In the genomic region with DNA sequence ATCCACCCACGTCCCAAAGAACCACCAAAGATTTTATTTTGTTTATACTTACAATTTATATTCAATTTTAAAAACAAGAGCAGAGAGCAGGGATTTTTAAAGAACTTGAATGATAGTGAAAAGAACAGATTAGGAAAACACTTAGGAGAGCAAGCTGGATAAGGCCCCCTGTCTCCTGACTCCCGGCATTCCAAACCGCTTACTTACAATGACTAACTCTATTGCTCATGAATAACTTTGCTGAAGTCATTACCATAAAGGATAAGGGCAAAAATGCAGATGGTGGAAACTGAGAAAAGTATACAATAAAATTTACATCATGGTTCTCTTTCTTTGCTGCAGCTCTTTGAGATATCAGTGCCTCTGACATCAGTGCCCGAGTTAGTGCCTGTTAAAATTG, we compare ENCODE assay signal across 25 mouse cellular contexts. TPM values are rescaled to one million over a fixed set of nuclear protein-coding genes. Genes with fewer than 3 reads are reported as not detected.
"Had no signal": no experiment of that assay in that cellular context is flagged by ENCODE, and none has a peak within 500 bp of the region (broad histone marks: within the 10 kb centered on the region; RNA-seq: fewer than 3 reads in every experiment).

No protein-coding gene starts in this region.

- H3K4me1 ChIP-seq: heart, embryonic 13.5 days; heart, embryonic 15.5 days; hindbrain, embryonic 13.5 days; hindbrain, embryonic 15.5 days; limb, embryonic 13.5 days; limb, embryonic 15.5 days; liver, embryonic 12.5 days had no signal

- H3K4me3 ChIP-seq: heart, embryonic 13.5 days; heart, embryonic 15.5 days; hindbrain, embryonic 13.5 days; hindbrain, embryonic 15.5 days; left cerebral cortex, adult 2 months; limb, embryonic 13.5 days; limb, embryonic 15.5 days; liver, embryonic 12.5 days had no signal

- H3K36me3 ChIP-seq: heart, embryonic 13.5 days; heart, embryonic 15.5 days; hindbrain, embryonic 13.5 days; hindbrain, embryonic 15.5 days; limb, embryonic 13.5 days; limb, embryonic 15.5 days; liver, embryonic 12.5 days had no signal

- H3K27ac ChIP-seq: heart, embryonic 13.5 days; heart, embryonic 15.5 days; hindbrain, embryonic 13.5 days; hindbrain, embryonic 15.5 days; hindbrain, postnatal 0 days; left cerebral cortex, adult 2 months; limb, embryonic 13.5 days; limb, embryonic 15.5 days; liver, embryonic 12.5 days; liver, embryonic 14.5 days had no signal

- DNase-seq: gastrocnemius, postnatal 14 days; gastrocnemius, postnatal 36 days; heart, adult 18-20 months; heart, postnatal 14 days; heart, postnatal 36 days; kidney, adult 11 months; kidney, adult 8-10 months; kidney, postnatal 10 days; kidney, postnatal 25 days; kidney, postnatal 4 days; left cerebral cortex, postnatal 4 days had no signal

- H3K27me3 ChIP-seq: heart, embryonic 13.5 days; heart, embryonic 15.5 days; hindbrain, embryonic 13.5 days; hindbrain, embryonic 15.5 days; limb, embryonic 15.5 days had no signal

RNA-seq across cellular contexts. Expression of gene Vegfd, which starts 20.9 kb away (rescaled TPM):
- total RNA-seq: hematopoietic stem cell, adult 5-6 weeks; hindbrain, postnatal 0 days had no signal

RNA-seq across cellular contexts. Expression of gene Asb11, which starts 42.7 kb away (rescaled TPM):
- total RNA-seq: hematopoietic stem cell, adult 5-6 weeks; hindbrain, postnatal 0 days had no signal
- polyA plus RNA-seq: hindbrain, embryonic 11.5 days; hindbrain, embryonic 13.5 days; hindbrain, embryonic 15.5 days; hindbrain, postnatal 0 days; kidney, embryonic 14.5 days; limb, embryonic 13.5 days; limb, embryonic 15.5 days; liver, adult 2 months; liver, embryonic 12.5 days had no signal
